Mouse (Mus musculus): ENCODE measurements around the gene Kpna7. TPM values are rescaled to one million over a fixed set of nuclear protein-coding genes. Genes with fewer than 3 reads are reported as not detected.
"Not testable (repeated sequence)": the region's sequence is repeated elsewhere in the genome, so short reads cannot be mapped to it uniquely, and the experiment has no call there.

Gene Kpna7
- polyA plus RNA-seq, 1 experiment = not detected

DNA sequence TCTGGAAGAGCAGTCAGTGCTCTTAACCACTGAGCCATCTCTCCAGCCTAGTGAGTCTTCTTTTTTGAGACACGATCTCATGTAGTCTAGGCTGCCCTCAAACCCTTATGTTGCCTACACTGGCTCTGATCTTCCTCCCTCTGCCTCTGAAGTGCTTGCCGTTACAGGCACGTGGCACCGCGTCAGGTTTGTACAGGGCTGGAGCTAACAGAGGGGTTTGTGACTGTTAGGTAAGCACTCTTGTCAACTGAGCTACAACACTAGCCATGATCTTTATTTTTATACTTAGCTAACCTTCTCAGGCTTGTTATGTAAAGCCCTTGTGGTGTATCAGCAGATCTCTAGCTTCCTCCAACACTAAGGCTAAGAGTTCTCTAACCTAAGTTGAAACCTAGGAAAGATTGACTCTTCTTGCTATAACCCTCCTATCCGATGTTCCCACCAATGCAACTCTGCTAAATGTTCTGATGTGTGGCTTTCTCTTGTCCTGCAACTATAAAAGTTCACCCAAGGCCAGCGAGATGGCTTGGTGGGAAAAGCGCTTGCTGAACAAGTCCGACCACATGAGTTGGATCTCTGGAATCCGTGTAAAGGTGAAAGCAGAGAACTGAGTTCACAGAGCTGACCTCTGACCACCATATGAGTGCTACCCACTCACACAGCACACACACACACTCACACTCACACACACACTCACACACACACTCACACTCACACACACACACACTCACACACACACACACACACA lies 1.8 kb downstream of the Kpna7 start:
- Histone ChIP-seq H3K4me3 (ENCODE audit: insufficient read depth, low read length) (no peak overlapping the region), H3K27ac (ENCODE audit: insufficient read depth, low read depth, low read length) (no peak overlapping the region), H3K4me1 (ENCODE audit: control insufficient read depth, insufficient read depth, low read length) (peaks cover 4% of the 10 kb centered on the region; the same call in 1 of the 2 replicates)
- TF ChIP-seq CTCF (IDR thresholded peaks at IDR 0.05; ENCODE audit: low read depth, low read length) (no peak), POLR2A (IDR thresholded peaks at IDR 0.05; ENCODE audit: borderline replicate concordance, low read depth, low read length) (no peak)

DNA sequence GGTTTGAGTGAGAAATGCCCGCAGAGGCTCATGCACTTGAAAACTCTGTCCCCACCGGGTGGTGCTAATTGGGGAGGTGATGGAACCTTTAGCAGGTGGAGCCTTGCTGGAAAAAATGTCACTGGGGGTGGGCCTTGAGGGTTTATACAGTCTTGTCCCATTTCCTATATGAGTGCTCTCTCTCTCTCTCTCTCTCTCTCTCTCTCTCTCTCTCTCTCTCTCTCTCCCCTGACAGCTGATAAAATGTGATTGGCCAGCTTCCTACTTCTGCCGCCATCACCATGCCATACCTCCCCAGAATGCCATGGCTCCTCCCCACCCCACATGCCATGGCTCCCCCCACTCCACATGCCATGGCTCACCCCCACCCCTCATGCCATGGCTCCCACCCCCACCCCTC lies 8.7 kb downstream of the Kpna7 start:
- Histone ChIP-seq H3K4me3 (ENCODE audit: insufficient read depth, low read length) (no peak overlapping the region), H3K27ac (ENCODE audit: insufficient read depth, low read depth, low read length) (no peak overlapping the region), H3K4me1 (ENCODE audit: control insufficient read depth, insufficient read depth, low read length) (no peaks in the 10 kb centered on the region)
- TF ChIP-seq POLR2A (IDR thresholded peaks at IDR 0.05; ENCODE audit: borderline replicate concordance, low read depth, low read length) (no peak), CTCF (IDR thresholded peaks at IDR 0.05; ENCODE audit: low read depth, low read length) (no peak)

DNA sequence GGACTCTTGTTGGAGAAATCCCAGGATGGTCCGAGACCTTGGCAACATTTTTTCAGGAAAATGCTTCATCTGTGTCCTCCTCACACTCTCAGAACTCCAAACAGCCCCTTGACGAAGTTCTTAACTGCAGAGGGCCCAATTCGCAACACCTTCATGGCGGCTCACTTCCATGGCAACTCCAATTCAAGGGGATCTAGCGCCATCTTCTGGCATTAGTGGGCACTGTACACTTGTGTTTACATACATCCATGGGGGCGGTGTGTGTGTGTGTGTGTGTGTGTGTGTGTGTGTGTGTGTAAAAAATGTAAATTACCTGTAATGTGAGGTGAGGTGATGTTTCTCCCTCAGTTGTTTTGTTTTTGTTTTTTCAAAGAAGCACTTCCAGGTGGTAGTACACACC lies 12.5 kb downstream of the Kpna7 start:
- TF ChIP-seq CTCF (IDR thresholded peaks at IDR 0.05; ENCODE audit: low read depth, low read length) = peak; percentile 40; the same call in 1 of the 2 replicates
- no peak for TF ChIP-seq POLR2A (IDR thresholded peaks at IDR 0.05; ENCODE audit: borderline replicate concordance, low read depth, low read length)
- H3K27ac ChIP-seq (ENCODE audit: insufficient read depth, low read depth, low read length) = no peak overlapping the region
- H3K4me1 ChIP-seq (ENCODE audit: control insufficient read depth, insufficient read depth, low read length) = 0 out of 2 replicates have a peak, but pooled peaks cover 3% of the 10 kb centered on the region
- no peak overlapping the region for H3K4me3 ChIP-seq (ENCODE audit: insufficient read depth, low read length)

DNA sequence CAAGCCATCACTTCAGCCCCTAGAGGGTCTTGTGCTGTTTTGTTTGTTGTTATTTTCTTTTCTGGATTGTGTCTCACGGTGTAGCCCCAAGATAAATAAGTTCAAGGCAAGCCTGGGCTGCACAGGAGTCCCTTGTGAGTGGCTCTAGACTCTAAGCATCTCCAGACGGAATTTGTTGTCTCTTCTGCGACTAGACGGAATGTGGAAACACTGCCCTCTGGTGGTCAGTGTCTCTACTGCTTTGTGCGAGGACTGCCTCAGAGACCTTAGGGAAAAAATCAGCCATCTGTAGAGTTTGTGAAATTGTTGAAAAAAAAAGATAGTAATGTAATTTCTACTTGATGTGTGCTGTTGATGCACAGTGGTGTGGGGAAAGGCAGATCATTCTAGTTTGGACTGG lies 14.1 kb downstream of the Kpna7 start:
- Histone ChIP-seq H3K4me3 (ENCODE audit: insufficient read depth, low read length) (no peak overlapping the region), H3K27ac (ENCODE audit: insufficient read depth, low read depth, low read length) (no peak overlapping the region), H3K4me1 (ENCODE audit: control insufficient read depth, insufficient read depth, low read length) (0 out of 2 replicates have a peak, but pooled peaks cover 3% of the 10 kb centered on the region)
- TF ChIP-seq CTCF (IDR thresholded peaks at IDR 0.05; ENCODE audit: low read depth, low read length) = peak; percentile 80
- TF ChIP-seq POLR2A (IDR thresholded peaks at IDR 0.05; ENCODE audit: borderline replicate concordance, low read depth, low read length) = no peak

DNA sequence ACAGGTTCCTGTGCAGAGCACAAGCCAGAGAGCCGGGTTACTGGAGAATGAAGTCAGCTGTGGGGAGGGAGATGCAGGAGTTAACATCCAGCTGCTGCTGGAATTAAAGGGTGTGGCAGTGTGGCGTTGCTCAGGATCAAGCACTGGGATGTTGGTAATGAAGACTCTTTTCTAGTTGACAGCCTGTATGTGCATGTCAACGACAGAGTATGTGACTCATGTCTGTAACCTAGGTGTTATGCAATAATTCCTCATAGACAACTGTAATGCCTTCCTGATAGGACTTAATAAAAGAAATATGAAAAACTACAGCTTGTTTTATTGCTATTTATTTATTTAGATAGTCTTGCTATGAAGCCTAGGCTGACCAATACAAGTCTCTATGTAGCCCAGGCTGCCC lies 15.0 kb downstream of the Kpna7 start:
- Histone ChIP-seq H3K27ac (ENCODE audit: insufficient read depth, low read depth, low read length) (no peak overlapping the region), H3K4me3 (ENCODE audit: insufficient read depth, low read length) (no peak overlapping the region), H3K4me1 (ENCODE audit: control insufficient read depth, insufficient read depth, low read length) (0 out of 2 replicates have a peak, but pooled peaks cover 3% of the 10 kb centered on the region)
- no peak for TF ChIP-seq POLR2A (IDR thresholded peaks at IDR 0.05; ENCODE audit: borderline replicate concordance, low read depth, low read length)
- TF ChIP-seq CTCF (IDR thresholded peaks at IDR 0.05; ENCODE audit: low read depth, low read length) = no peak

DNA sequence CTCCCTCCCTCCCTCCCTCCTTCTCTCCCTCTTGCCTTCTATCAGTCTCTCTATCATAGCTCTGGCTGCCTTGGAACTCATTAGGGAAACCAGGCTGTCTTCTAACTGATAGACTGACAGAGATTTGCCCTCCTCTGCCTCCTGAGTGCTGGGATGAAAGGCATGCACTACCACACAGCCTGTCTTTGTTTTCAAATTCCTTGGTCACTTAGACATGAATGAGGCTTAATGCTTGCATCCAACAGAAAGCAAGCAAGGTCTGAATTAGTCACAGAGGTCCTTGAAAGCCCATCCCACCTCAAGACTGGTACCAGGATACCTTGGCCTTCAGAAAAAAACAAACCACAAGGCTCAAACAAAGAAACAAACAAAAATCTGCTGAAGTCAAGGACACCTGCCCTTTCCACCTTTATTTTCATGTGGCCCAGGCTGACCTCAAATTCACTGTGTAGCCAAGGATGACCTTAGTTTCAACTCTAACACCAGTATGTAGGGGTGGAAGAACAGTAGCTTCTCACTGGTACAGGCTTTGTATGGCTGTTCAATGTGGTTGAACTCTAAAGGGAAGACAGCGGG lies 19.0 kb downstream of the Kpna7 start:
- no peak overlapping the region for H3K27ac ChIP-seq (ENCODE audit: insufficient read depth, low read depth, low read length)
- H3K4me1 ChIP-seq (ENCODE audit: control insufficient read depth, insufficient read depth, low read length) = 0 out of 2 replicates have a peak, but pooled peaks cover 3% of the 10 kb centered on the region
- no peak for TF ChIP-seq CTCF (IDR thresholded peaks at IDR 0.05; ENCODE audit: low read depth, low read length)
- TF ChIP-seq POLR2A (IDR thresholded peaks at IDR 0.05; ENCODE audit: borderline replicate concordance, low read depth, low read length) = no peak
- no peak overlapping the region for H3K4me3 ChIP-seq (ENCODE audit: insufficient read depth, low read length)

DNA sequence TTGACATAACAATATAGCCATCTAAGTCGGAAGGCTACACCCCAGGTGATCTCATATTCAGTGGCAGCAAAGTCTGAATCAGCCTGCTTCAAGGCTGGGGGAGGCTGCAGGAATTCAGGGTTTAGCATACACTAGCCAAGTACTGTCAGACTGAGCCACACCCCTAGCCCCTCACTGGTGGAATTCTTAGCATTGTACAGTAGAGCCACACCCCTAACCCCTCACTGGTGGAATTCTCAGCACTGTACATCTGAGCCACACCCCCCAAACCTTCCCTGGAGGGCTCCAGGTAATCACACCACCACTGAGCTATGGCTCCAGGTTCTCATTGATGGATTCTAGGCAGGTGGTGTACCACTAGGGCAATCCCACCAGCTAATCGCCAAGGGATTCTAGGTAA lies 24.3 kb downstream of the Kpna7 start:
- Histone ChIP-seq H3K27ac (ENCODE audit: insufficient read depth, low read depth, low read length) (no peak overlapping the region), H3K4me3 (ENCODE audit: insufficient read depth, low read length) (no peak overlapping the region), H3K4me1 (ENCODE audit: control insufficient read depth, insufficient read depth, low read length) (peaks cover 4% of the 10 kb centered on the region)
- no peak for TF ChIP-seq POLR2A (IDR thresholded peaks at IDR 0.05; ENCODE audit: borderline replicate concordance, low read depth, low read length)
- no peak for TF ChIP-seq CTCF (IDR thresholded peaks at IDR 0.05; ENCODE audit: low read depth, low read length)

DNA sequence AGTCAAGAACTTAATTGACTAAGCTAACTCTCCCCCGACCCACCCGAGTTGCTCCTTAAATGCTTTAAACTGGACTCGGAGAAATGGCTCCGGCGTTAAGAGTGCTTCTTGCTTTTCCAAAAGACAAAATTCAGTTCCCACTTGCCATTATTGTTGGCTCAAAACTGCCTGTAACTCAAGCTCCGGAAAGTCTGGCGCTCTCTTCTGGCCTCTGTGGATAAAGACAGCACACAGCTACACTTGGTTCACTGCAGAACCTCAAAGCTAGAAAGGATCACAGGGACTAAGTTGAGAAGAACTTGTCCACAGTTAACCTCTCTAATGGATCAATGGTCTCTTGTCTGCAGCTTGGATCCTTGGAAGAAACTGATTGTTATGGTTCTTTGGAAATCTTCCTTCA lies 25.1 kb downstream of the Kpna7 start:
- H3K27ac ChIP-seq (ENCODE audit: insufficient read depth, low read depth, low read length) = no peak overlapping the region
- TF ChIP-seq CTCF (IDR thresholded peaks at IDR 0.05; ENCODE audit: low read depth, low read length) (no peak), POLR2A (IDR thresholded peaks at IDR 0.05; ENCODE audit: borderline replicate concordance, low read depth, low read length) (no peak)
- H3K4me3 ChIP-seq (ENCODE audit: insufficient read depth, low read length) = no peak overlapping the region
- H3K4me1 ChIP-seq (ENCODE audit: control insufficient read depth, insufficient read depth, low read length) = peaks cover 4% of the 10 kb centered on the region

DNA sequence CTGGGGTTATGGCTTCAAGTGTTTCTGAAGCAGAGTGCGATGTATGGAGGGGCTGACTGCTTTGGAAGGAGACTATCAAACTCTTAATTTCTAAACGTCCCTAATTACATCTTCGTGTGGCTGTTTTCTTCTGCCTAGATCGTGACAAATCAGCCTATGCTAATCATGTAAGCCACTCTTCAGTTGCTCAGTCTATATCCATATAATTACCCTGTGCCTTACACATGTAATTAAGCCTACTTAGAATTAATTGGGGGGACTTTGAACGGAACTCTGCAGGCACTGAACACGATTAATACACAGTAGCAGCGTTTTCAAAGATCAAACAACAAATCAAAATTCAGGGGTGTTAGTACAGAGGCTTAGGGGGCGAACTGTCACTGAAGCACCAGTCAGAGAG lies 25.9 kb downstream of the Kpna7 start:
- no peak for TF ChIP-seq POLR2A (IDR thresholded peaks at IDR 0.05; ENCODE audit: borderline replicate concordance, low read depth, low read length)
- no peak for TF ChIP-seq CTCF (IDR thresholded peaks at IDR 0.05; ENCODE audit: low read depth, low read length)
- Histone ChIP-seq H3K4me3 (ENCODE audit: insufficient read depth, low read length) (no peak overlapping the region), H3K4me1 (ENCODE audit: control insufficient read depth, insufficient read depth, low read length) (peaks cover 4% of the 10 kb centered on the region), H3K27ac (ENCODE audit: insufficient read depth, low read depth, low read length) (no peak overlapping the region)

DNA sequence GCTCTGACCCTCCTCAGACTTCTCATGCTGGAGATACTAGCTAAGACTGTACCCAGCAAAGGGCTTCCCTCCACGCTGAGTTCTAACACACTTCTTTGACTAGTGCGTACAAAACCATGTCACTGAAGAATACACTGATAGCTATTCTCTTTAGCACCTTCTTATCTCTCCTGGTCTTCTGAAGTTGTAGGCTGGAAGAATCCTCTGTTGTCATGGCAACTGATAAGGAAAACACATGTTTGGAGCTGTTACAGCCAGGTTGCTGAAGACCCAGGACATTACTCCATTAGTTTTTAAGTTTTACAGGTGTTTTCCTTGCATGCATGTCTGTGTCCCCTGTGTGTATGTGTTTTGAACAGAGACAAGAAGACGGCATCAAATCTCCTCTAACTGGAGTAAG lies 29.6 kb downstream of the Kpna7 start:
- H3K27ac ChIP-seq (ENCODE audit: insufficient read depth, low read depth, low read length); H3K4me3 ChIP-seq (ENCODE audit: insufficient read depth, low read length); H3K4me1 ChIP-seq (ENCODE audit: control insufficient read depth, insufficient read depth, low read length): not testable (repeated sequence)

DNA sequence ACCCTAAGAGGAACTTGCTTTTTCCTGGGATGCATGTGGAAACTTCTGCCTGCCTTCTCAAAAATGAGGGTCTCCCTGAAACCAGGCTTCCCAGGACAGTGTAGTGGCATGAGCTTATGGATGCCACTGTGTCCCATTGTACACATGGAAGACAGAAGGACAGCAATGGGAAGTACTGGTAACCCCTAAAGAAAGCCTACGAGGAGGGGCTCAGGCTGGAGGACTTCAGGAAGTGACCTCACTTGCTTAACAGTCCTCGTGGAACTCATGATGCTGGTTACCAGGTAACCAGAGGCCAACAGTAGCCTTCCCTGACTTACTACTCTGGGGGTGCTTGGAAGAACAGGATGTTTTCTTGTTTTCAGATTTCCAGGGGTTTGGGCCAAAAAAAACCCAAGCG lies 41.1 kb downstream of the Kpna7 start, which contains the start of gene 1700018F24Rik:
TSS of gene 1700018F24Rik (plus strand) at position 301 of the 400 bp plus-strand sequence.
- not testable (repeated sequence) for H3K4me3 ChIP-seq (ENCODE audit: insufficient read depth, low read length); H3K27ac ChIP-seq (ENCODE audit: insufficient read depth, low read depth, low read length); H3K4me1 ChIP-seq (ENCODE audit: control insufficient read depth, insufficient read depth, low read length)
